Mouse (Mus musculus) limb, embryonic 13.5 days (tissue): ENCODE measurements around the gene Gspt1. TPM values are rescaled to one million over a fixed set of nuclear protein-coding genes. Genes with fewer than 3 reads are reported as not detected.

ENCODE experiments used
- ATAC-seq: fragments of 200-750 bp; cut with Nextera tagmentation; 2 replicates; pipeline ENCODE4 v1.8.0; 2017; ENCODE audit warnings: low read depth, moderate number of reproducible peaks, moderate TSS enrichment; ENCODE audit not compliant: low FRiP score
- H3K27ac ChIP-seq: fragments of 300-500 bp; sonication (generic); 2 replicates; pipeline ENCODE4 v1.5.1; 2015; ENCODE audit warnings: inconsistent platforms, mild to moderate bottlenecking, moderate library complexity
- H3K27me3 ChIP-seq: fragments of 300-500 bp; sonication (generic); 2 replicates; pipeline ENCODE4 v1.6.1; 2015; ENCODE audit warnings: mild to moderate bottlenecking, inconsistent platforms
- H3K36me3 ChIP-seq: fragments of 300-500 bp; sonication (generic); 2 replicates; pipeline ENCODE4 v1.6.1; 2015; ENCODE audit warnings: inconsistent platforms, mild to moderate bottlenecking, moderate library complexity
- H3K4me1 ChIP-seq: fragments of 300-500 bp; sonication (generic); 2 replicates; pipeline ENCODE4 v1.6.1; 2015; ENCODE audit warnings: inconsistent platforms
- H3K4me2 ChIP-seq: fragments of 300-500 bp; sonication (generic); replicated peaks from 2 replicates; pipeline ENCODE4 v1.6.1; 2015; ENCODE audit warnings: inconsistent platforms, mild to moderate bottlenecking, moderate library complexity
- H3K4me3 ChIP-seq: fragments of 300-500 bp; sonication (generic); 2 replicates; pipeline ENCODE4 v1.5.1; 2015; ENCODE audit warnings: moderate library complexity, mild to moderate bottlenecking, inconsistent platforms
- H3K9ac ChIP-seq: fragments of 300-500 bp; sonication (generic); 2 replicates; pipeline ENCODE4 v1.6.1; 2015; ENCODE audit warnings: mild to moderate bottlenecking, inconsistent platforms
- H3K9me3 ChIP-seq: fragments of 300-500 bp; sonication (generic); 2 replicates; pipeline ENCODE4 v1.6.1; 2016; ENCODE audit warnings: inconsistent platforms
- WGBS: fragments of 180-500 bp; shearing (Covaris S2); methylation state at CpG from one replicate; pipeline ENCODE4 v1.1.7; 2015; 5-methylcytosine and 5-hydroxymethylcytosine counted together
- polyA plus RNA-seq: library from polyadenylated mRNA; unstranded; fragments of >200 nt; fragmentation: Nextera tagmentation; extraction: Ambion mirVana; gene quantifications from 2 replicates; pipeline ENCODE4 v1.2.1, GENCODE M21; 2015

The Gspt1 gene
- polyA plus RNA-seq, 1 experiment from 2014 or later, result 77.2 TPM

- H3K4me2 ChIP-seq, result no peak overlapping the region
- H3K27ac ChIP-seq, result no peak overlapping the region
- ATAC-seq, result no peak
- H3K9ac ChIP-seq, result no peak overlapping the region
- no peaks in the 10 kb centered on the region for H3K27me3 ChIP-seq
- H3K4me3 ChIP-seq, result no peak overlapping the region
- H3K36me3 ChIP-seq, result peaks cover 65% of the 10 kb centered on the region
- no peaks in the 10 kb centered on the region for H3K9me3 ChIP-seq
- 85% methylated on average over 3 of the region's 3 CpGs for WGBS
- peaks cover 44% of the 10 kb centered on the region for H3K4me1 ChIP-seq
Observed at GRCm38 (mm10) chr16:11200247-11200646, 53.9 kb downstream of the Gspt1 start.

- Histone ChIP-seq H3K9me3 (no peaks in the 10 kb centered on the region), H3K27ac (no peak overlapping the region; the same call in 1 of the 2 replicates), H3K4me1 (peaks cover 28% of the 10 kb centered on the region), H3K4me2 (no peak overlapping the region), H3K9ac (no peak overlapping the region), H3K27me3 (no peaks in the 10 kb centered on the region), H3K36me3 (peaks cover 82% of the 10 kb centered on the region), H3K4me3 (no peak overlapping the region)
- peak; percentile 38; the same call in 1 of the 2 replicates for ATAC-seq
- 11% methylated on average over 2 of the region's 2 CpGs for WGBS
Observed at GRCm38 (mm10) chr16:11198467-11198866, 55.7 kb downstream of the Gspt1 start.

GRCm38 (mm10) chr16:11197052-11197451 lies 57.1 kb downstream of the Gspt1 start:
- Histone ChIP-seq H3K27ac (no peak overlapping the region), H3K4me1 (peaks cover 25% of the 10 kb centered on the region), H3K9ac (no peak overlapping the region), H3K4me2 (no peak overlapping the region), H3K36me3 (peaks cover 96% of the 10 kb centered on the region), H3K4me3 (no peak overlapping the region), H3K27me3 (no peaks in the 10 kb centered on the region), H3K9me3 (no peaks in the 10 kb centered on the region)
- ATAC-seq, result no peak
- whole genome bisulfite sequencing, result 94% methylated on average over 4 of the region's 4 CpGs

- H3K4me3 ChIP-seq, result no peak overlapping the region
- H3K9ac ChIP-seq, result no peak overlapping the region
- peaks cover under 1% of the 10 kb centered on the region; the same call in 1 of the 2 replicates for H3K4me1 ChIP-seq
- H3K36me3 ChIP-seq, result peaks cover 73% of the 10 kb centered on the region
- no peak for ATAC-seq
- H3K27me3 ChIP-seq, result no peaks in the 10 kb centered on the region
- H3K4me2 ChIP-seq, result no peak overlapping the region
- 96% methylated on average over 2 of the region's 2 CpGs for WGBS
- H3K9me3 ChIP-seq, result no peaks in the 10 kb centered on the region
- no peak overlapping the region for H3K27ac ChIP-seq
Observed at GRCm38 (mm10) chr16:11193231-11193630, 60.9 kb downstream of the Gspt1 start.

GRCm38 (mm10) chr16:11190150-11190549 lies 64.0 kb downstream of the Gspt1 start:
- Histone ChIP-seq H3K9ac (no peak overlapping the region), H3K27me3 (no peaks in the 10 kb centered on the region), H3K4me1 (no peaks in the 10 kb centered on the region), H3K4me3 (no peak overlapping the region), H3K9me3 (no peaks in the 10 kb centered on the region), H3K27ac (no peak overlapping the region), H3K4me2 (no peak overlapping the region), H3K36me3 (peaks cover 42% of the 10 kb centered on the region)
- no peak for ATAC-seq
- WGBS, result 85% methylated on average over 7 of the region's 7 CpGs

GRCm38 (mm10) chr16:11177404-11177803 lies 76.7 kb downstream of the Gspt1 start:
- H3K36me3 ChIP-seq, result no peaks in the 10 kb centered on the region
- H3K27me3 ChIP-seq, result no peaks in the 10 kb centered on the region
- H3K27ac ChIP-seq, result no peak overlapping the region
- peaks cover 11% of the 10 kb centered on the region; the same call in 1 of the 2 replicates for H3K4me1 ChIP-seq
- no peak overlapping the region for H3K4me3 ChIP-seq
- no peak overlapping the region for H3K4me2 ChIP-seq
- H3K9me3 ChIP-seq, result no peaks in the 10 kb centered on the region
- no peak for ATAC-seq
- 72% methylated on average over 2 of the region's 2 CpGs for WGBS
- no peak overlapping the region for H3K9ac ChIP-seq

- H3K27ac ChIP-seq, result no peak overlapping the region; the same call in 1 of the 2 replicates
- H3K27me3 ChIP-seq, result no peaks in the 10 kb centered on the region
- peak overlapping the region; percentile 88 for H3K4me2 ChIP-seq
- 3% methylated on average over 4 of the region's 4 CpGs for WGBS
- no peak for ATAC-seq
- H3K9ac ChIP-seq, result peak overlapping the region; percentile 87
- H3K9me3 ChIP-seq, result no peaks in the 10 kb centered on the region
- H3K4me1 ChIP-seq, result peaks cover 15% of the 10 kb centered on the region
- H3K4me3 ChIP-seq, result peak overlapping the region; percentile 88
- no peaks in the 10 kb centered on the region for H3K36me3 ChIP-seq
Observed at GRCm38 (mm10) chr16:11176884-11177244, 77.3 kb downstream of the Gspt1 start.

- ATAC-seq, result peak; percentile 94
- Histone ChIP-seq H3K4me3 (peak within 1 kb of the TSS; percentile 88), H3K27ac (peak within 1 kb of the TSS; percentile 75), H3K9me3 (no peaks in the 10 kb centered on the region), H3K9ac (peak within 1 kb of the TSS; percentile 87), H3K4me2 (peak within 1 kb of the TSS; percentile 88), H3K27me3 (no peaks in the 10 kb centered on the region), H3K36me3 (no peaks in the 10 kb centered on the region), H3K4me1 (peaks cover 20% of the 10 kb centered on the region)
- WGBS, result under 1% methylated on average over 47 of the region's 57 CpGs
Observed at GRCm38 (mm10) chr16:11176208-11176883, 77.8 kb downstream of the Gspt1 start, which contains the start of gene Zc3h7a. Gene Zc3h7a, minus strand, starts transcription at chr16:11176393.

GRCm38 (mm10) chr16:11175489-11176207 lies 78.5 kb downstream of the Gspt1 start:
- Histone ChIP-seq H3K9me3 (no peaks in the 10 kb centered on the region), H3K9ac (peak overlapping the region; percentile 87), H3K27ac (peak overlapping the region; percentile 75), H3K4me3 (peak overlapping the region; percentile 88), H3K27me3 (no peaks in the 10 kb centered on the region), H3K4me2 (peak overlapping the region; percentile 88), H3K36me3 (no peaks in the 10 kb centered on the region), H3K4me1 (peaks cover 27% of the 10 kb centered on the region)
- WGBS, result under 1% methylated on average over 71 of the region's 72 CpGs
- peak; percentile 66 for ATAC-seq

- H3K4me3 ChIP-seq, result peak overlapping the region; percentile 88
- no peak for ATAC-seq
- peak overlapping the region; percentile 88 for H3K4me2 ChIP-seq
- H3K9me3 ChIP-seq, result no peaks in the 10 kb centered on the region
- H3K36me3 ChIP-seq, result no peaks in the 10 kb centered on the region
- no peaks in the 10 kb centered on the region for H3K27me3 ChIP-seq
- peak overlapping the region; percentile 75 for H3K27ac ChIP-seq
- H3K4me1 ChIP-seq, result peaks cover 32% of the 10 kb centered on the region
- 5% methylated on average over 9 of the region's 9 CpGs for WGBS
- peak overlapping the region; percentile 87 for H3K9ac ChIP-seq
Observed at GRCm38 (mm10) chr16:11175100-11175488, 79.0 kb downstream of the Gspt1 start.

GRCm38 (mm10) chr16:11174671-11175081 lies 79.4 kb downstream of the Gspt1 start:
- WGBS, result 6% methylated on average over 10 of the region's 10 CpGs
- H3K27ac ChIP-seq, result peak overlapping the region; percentile 75; the same call in 1 of the 2 replicates
- peak overlapping the region; percentile 88 for H3K4me2 ChIP-seq
- H3K9ac ChIP-seq, result peak overlapping the region; percentile 87
- no peaks in the 10 kb centered on the region for H3K27me3 ChIP-seq
- no peaks in the 10 kb centered on the region for H3K36me3 ChIP-seq
- no peaks in the 10 kb centered on the region for H3K9me3 ChIP-seq
- ATAC-seq, result no peak
- peak overlapping the region; percentile 88 for H3K4me3 ChIP-seq
- H3K4me1 ChIP-seq, result peaks cover 32% of the 10 kb centered on the region

GRCm38 (mm10) chr16:11171679-11172078 lies 82.4 kb downstream of the Gspt1 start:
- no peaks in the 10 kb centered on the region for H3K36me3 ChIP-seq
- no peak overlapping the region for H3K4me3 ChIP-seq
- H3K9me3 ChIP-seq, result no peaks in the 10 kb centered on the region
- H3K27me3 ChIP-seq, result no peaks in the 10 kb centered on the region
- peaks cover 28% of the 10 kb centered on the region for H3K4me1 ChIP-seq
- no peak overlapping the region for H3K27ac ChIP-seq
- no peak for ATAC-seq
- no peak overlapping the region for H3K9ac ChIP-seq
- 85% methylated on average over 6 of the region's 6 CpGs for WGBS
- H3K4me2 ChIP-seq, result no peak overlapping the region
